Mouse (Mus musculus): Measurements from ENCODE around the gene Brap. TPM values are rescaled to one million over a fixed set of nuclear protein-coding genes. Genes with fewer than 3 reads are reported as not detected.
"Not testable (repeated sequence)": the region's sequence is repeated elsewhere in the genome, so short reads cannot be mapped to it uniquely, and the experiment has no call there.

Gene Brap
- total and polyA plus RNA-seq, 3 experiments: 16.6 to 29.8 (median 27.8) TPM

- Histone ChIP-seq H3K9ac (ENCODE audit: low read depth, low read length) (no peak overlapping the region), H3K27ac (no peak overlapping the region), H3K4me1 (ENCODE audit: control insufficient read depth, insufficient read depth, low read length) (no peaks in the 10 kb centered on the region), H3K27me3 (ENCODE audit: control insufficient read depth, insufficient read depth, low read length) (no peaks in the 10 kb centered on the region), H3K36me3 (ENCODE audit: control insufficient read depth, insufficient read depth, low read length) (no peaks in the 10 kb centered on the region), H3K4me3 (no peak overlapping the region), H3K79me2 (replicated peaks; ENCODE audit: control insufficient read depth, insufficient read depth, low read length) (no peaks in the 10 kb centered on the region)
- intact Hi-C loops (cut with DNase I): no loop called here
- TF ChIP-seq POLR2A (IDR thresholded peaks at IDR 0.05; ENCODE audit: insufficient read depth, low read depth, low read length) (no peak), EP300 (IDR thresholded peaks at IDR 0.05; ENCODE audit: insufficient read depth, low read depth, low read length) (no peak), CTCF (IDR thresholded peaks at IDR 0.05) (no peak)
- WGBS: 91% methylated on average over 9 of the region's 9 CpGs
- DNase-seq: no peak
Observed at GRCm38 (mm10) chr5:121639601-121640000, 20.8 kb upstream of the Brap start.

GRCm38 (mm10) chr5:121649134-121649533, 11.2 kb upstream of the Brap start:
- TF ChIP-seq POLR2A (IDR thresholded peaks at IDR 0.05; ENCODE audit: insufficient read depth, low read depth, low read length): no peak
- Histone ChIP-seq H3K27me3 (ENCODE audit: control insufficient read depth, insufficient read depth, low read length) (no peaks in the 10 kb centered on the region), H3K36me3 (ENCODE audit: control insufficient read depth, insufficient read depth, low read length) (no peaks in the 10 kb centered on the region), H3K9ac (ENCODE audit: low read depth, low read length) (no peak overlapping the region), H3K4me1 (ENCODE audit: control insufficient read depth, insufficient read depth, low read length) (no peaks in the 10 kb centered on the region), H3K27ac (no peak overlapping the region), H3K79me2 (replicated peaks; ENCODE audit: control insufficient read depth, insufficient read depth, low read length) (no peaks in the 10 kb centered on the region), H3K4me3 (no peak overlapping the region)
- WGBS: 79% methylated on average over 7 of the region's 7 CpGs
- no peak for DNase-seq
- intact Hi-C loops (cut with DNase I): no loop called here

GRCm38 (mm10) chr5:121654526-121654925, 5.8 kb upstream of the Brap start:
- 77% methylated on average over 4 of the region's 4 CpGs for WGBS
- Histone ChIP-seq H3K4me1 (ENCODE audit: control insufficient read depth, insufficient read depth, low read length) (no peaks in the 10 kb centered on the region), H3K79me2 (replicated peaks; ENCODE audit: control insufficient read depth, insufficient read depth, low read length) (no peaks in the 10 kb centered on the region), H3K4me3 (no peak overlapping the region), H3K36me3 (ENCODE audit: control insufficient read depth, insufficient read depth, low read length) (no peaks in the 10 kb centered on the region), H3K27ac (no peak overlapping the region), H3K27me3 (ENCODE audit: control insufficient read depth, insufficient read depth, low read length) (no peaks in the 10 kb centered on the region), H3K9ac (ENCODE audit: low read depth, low read length) (no peak overlapping the region)
- intact Hi-C loops (cut with DNase I): no loop called here
- no peak for DNase-seq
- TF ChIP-seq CTCF (IDR thresholded peaks at IDR 0.05): no peak

- 32% methylated on average over 6 of the region's 6 CpGs for WGBS
Observed at GRCm38 (mm10) chr5:121656866-121657265, 3.5 kb upstream of the Brap start.

GRCm38 (mm10) chr5:121657656-121658055, 2.7 kb upstream of the Brap start:
- H3K4me3 ChIP-seq; H3K79me2 ChIP-seq (replicated peaks; ENCODE audit: control insufficient read depth, insufficient read depth, low read length); H3K27ac ChIP-seq; H3K27me3 ChIP-seq (ENCODE audit: control insufficient read depth, insufficient read depth, low read length); H3K4me1 ChIP-seq (ENCODE audit: control insufficient read depth, insufficient read depth, low read length); DNase-seq; H3K9ac ChIP-seq (ENCODE audit: low read depth, low read length); H3K36me3 ChIP-seq (ENCODE audit: control insufficient read depth, insufficient read depth, low read length); intact Hi-C loops (cut with DNase I): not testable (repeated sequence)
- 92% methylated on average over 6 of the region's 6 CpGs for WGBS

More at GRCm38 (mm10) chr5:121656866-121657265, 3.5 kb upstream of the Brap start:
- H3K4me3 ChIP-seq; H3K4me1 ChIP-seq (ENCODE audit: control insufficient read depth, insufficient read depth, low read length); H3K79me2 ChIP-seq (replicated peaks; ENCODE audit: control insufficient read depth, insufficient read depth, low read length); H3K9ac ChIP-seq (ENCODE audit: low read depth, low read length); H3K27me3 ChIP-seq (ENCODE audit: control insufficient read depth, insufficient read depth, low read length); H3K27ac ChIP-seq; intact Hi-C loops (cut with DNase I); H3K36me3 ChIP-seq (ENCODE audit: control insufficient read depth, insufficient read depth, low read length): not testable (repeated sequence)
- peak; percentile 23 to 28 for DNase-seq

GRCm38 (mm10) chr5:121660897-121661254, 513 bp downstream of the Brap start:
- peaks cover 5% of the 10 kb centered on the region for H3K79me2 ChIP-seq (replicated peaks; ENCODE audit: control insufficient read depth, insufficient read depth, low read length)
- intact Hi-C loops (cut with DNase I): loop anchor here (2.0 kb wide), 1 partner anchor 52 kb away; no protein-coding TSS in a partner anchor
- H3K27ac ChIP-seq: peak overlapping the region; percentile 97
- DNase-seq: no peak
- H3K9ac ChIP-seq (ENCODE audit: low read depth, low read length): peak overlapping the region; percentile 90
- H3K27me3 ChIP-seq (ENCODE audit: control insufficient read depth, insufficient read depth, low read length): no peaks in the 10 kb centered on the region
- peaks cover 3% of the 10 kb centered on the region for H3K4me1 ChIP-seq (ENCODE audit: control insufficient read depth, insufficient read depth, low read length)
- no peak for TF ChIP-seq CTCF (IDR thresholded peaks at IDR 0.05)
- no peak for TF ChIP-seq EP300 (IDR thresholded peaks at IDR 0.05; ENCODE audit: insufficient read depth, low read depth, low read length)
- no peak for TF ChIP-seq POLR2A (IDR thresholded peaks at IDR 0.05; ENCODE audit: insufficient read depth, low read depth, low read length)
- peak overlapping the region; percentile 99 for H3K4me3 ChIP-seq
- no peaks in the 10 kb centered on the region; the same call in 1 of the 2 replicates for H3K36me3 ChIP-seq (ENCODE audit: control insufficient read depth, insufficient read depth, low read length)
- under 1% methylated on average over 26 of the region's 26 CpGs for WGBS

- no peak for DNase-seq
- Histone ChIP-seq H3K36me3 (ENCODE audit: control insufficient read depth, insufficient read depth, low read length) (no peaks in the 10 kb centered on the region; the same call in 1 of the 2 replicates), H3K27ac (no peak overlapping the region), H3K27me3 (ENCODE audit: control insufficient read depth, insufficient read depth, low read length) (no peaks in the 10 kb centered on the region), H3K79me2 (replicated peaks; ENCODE audit: control insufficient read depth, insufficient read depth, low read length) (peaks cover 5% of the 10 kb centered on the region), H3K4me1 (ENCODE audit: control insufficient read depth, insufficient read depth, low read length) (peaks cover 3% of the 10 kb centered on the region), H3K9ac (ENCODE audit: low read depth, low read length) (no peak overlapping the region), H3K4me3 (peak overlapping the region; percentile 99)
- no peak for TF ChIP-seq POLR2A (IDR thresholded peaks at IDR 0.05; ENCODE audit: insufficient read depth, low read depth, low read length)
- no peak for TF ChIP-seq CTCF (IDR thresholded peaks at IDR 0.05)
- no peak for TF ChIP-seq EP300 (IDR thresholded peaks at IDR 0.05; ENCODE audit: insufficient read depth, low read depth, low read length)
- 80% methylated on average over 5 of the region's 5 CpGs for WGBS
- intact Hi-C loops (cut with DNase I): loop anchor here (2.0 kb wide), 1 partner anchor 51 kb away; no protein-coding TSS in a partner anchor
Observed at GRCm38 (mm10) chr5:121661494-121661893, 1.1 kb downstream of the Brap start.

Data from heart, adult 2 months (tissue).